Mouse (Mus musculus) hindbrain, embryonic 13.5 days (tissue): Measurements from ENCODE around the gene Uox. TPM values are rescaled to one million over a fixed set of nuclear protein-coding genes. Genes with fewer than 3 reads are reported as not detected.

Source experiments
- ATAC-seq: fragments of 200-750 bp; cut with Nextera tagmentation; 2 replicates; pipeline ENCODE4 v1.8.0; 2017; ENCODE audit warnings: moderate TSS enrichment; ENCODE audit not compliant: low FRiP score
- H3K27ac ChIP-seq: fragments of 300-500 bp; sonication (generic); 2 replicates; pipeline ENCODE4 v1.5.1; 2015; ENCODE audit warnings: inconsistent platforms, mild to moderate bottlenecking, moderate library complexity
- H3K27me3 ChIP-seq: fragments of 300-500 bp; sonication (generic); 2 replicates; pipeline ENCODE4 v1.6.1; 2015; ENCODE audit warnings: mild to moderate bottlenecking, inconsistent platforms
- H3K36me3 ChIP-seq: fragments of 300-500 bp; sonication (generic); 2 replicates; pipeline ENCODE4 v1.6.1; 2015; ENCODE audit warnings: mild to moderate bottlenecking, inconsistent platforms
- H3K4me1 ChIP-seq: fragments of 300-500 bp; sonication (generic); replicated peaks from 2 replicates; pipeline ENCODE4 v1.6.1; 2015; ENCODE audit warnings: inconsistent platforms
- H3K4me2 ChIP-seq: fragments of 300-500 bp; sonication (generic); 2 replicates; pipeline ENCODE4 v1.6.1; 2015; ENCODE audit warnings: inconsistent platforms, mild to moderate bottlenecking, moderate library complexity
- H3K4me3 ChIP-seq: fragments of 300-500 bp; sonication (generic); 2 replicates; pipeline ENCODE4 v1.5.1; 2015; ENCODE audit warnings: mild to moderate bottlenecking, inconsistent platforms
- H3K9ac ChIP-seq: fragments of 300-500 bp; sonication (generic); 2 replicates; pipeline ENCODE4 v1.6.1; 2015; ENCODE audit warnings: mild to moderate bottlenecking, inconsistent platforms
- H3K9me3 ChIP-seq: fragments of 300-500 bp; sonication (generic); 2 replicates; pipeline ENCODE4 v1.6.1; 2016; ENCODE audit warnings: inconsistent platforms
- WGBS: fragments of 180-500 bp; shearing (Covaris S2); methylation state at CpG from one replicate; pipeline ENCODE4 v1.1.7; 2015; 5-methylcytosine and 5-hydroxymethylcytosine counted together
- polyA plus RNA-seq: library from polyadenylated mRNA; unstranded; fragments of >200 nt; fragmentation: Nextera tagmentation; extraction: Ambion mirVana; gene quantifications from 2 replicates; pipeline ENCODE4 v1.2.1, GENCODE M21; 2015

The Uox gene
- polyA plus RNA-seq, 1 experiment from 2014 or later, result not detected

DNA sequence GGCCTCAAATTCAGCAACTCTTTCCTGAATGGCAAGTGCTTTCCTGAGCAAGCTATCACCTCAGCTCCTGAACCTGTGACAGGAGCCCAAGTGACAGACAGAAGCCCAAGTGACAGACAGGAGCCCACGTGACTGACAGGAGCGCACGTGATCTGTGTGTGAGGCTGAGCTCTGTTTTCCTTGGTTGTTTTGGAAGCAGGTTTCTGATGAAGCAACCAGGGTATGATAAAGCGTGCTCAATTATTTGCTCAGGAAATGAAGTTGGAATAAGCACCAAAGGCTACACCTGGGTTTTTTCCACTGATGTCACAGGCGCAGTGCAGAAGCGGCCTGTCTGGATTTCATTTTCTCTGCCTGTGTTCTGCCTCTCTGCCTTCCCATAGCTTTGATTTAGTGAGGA is 19.3 kb downstream of the Uox start:
- no peaks in the 10 kb centered on the region for H3K9me3 ChIP-seq
- H3K36me3 ChIP-seq, result no peaks in the 10 kb centered on the region
- H3K27me3 ChIP-seq, result no peaks in the 10 kb centered on the region
- no peak overlapping the region for H3K4me3 ChIP-seq
- H3K27ac ChIP-seq, result peak overlapping the region; percentile 44; the same call in 1 of the 2 replicates
- no peak overlapping the region for H3K9ac ChIP-seq
- 89% methylated on average over 6 of the region's 6 CpGs for WGBS
- no peak for ATAC-seq
- H3K4me1 ChIP-seq, result no peaks in the 10 kb centered on the region
- no peak overlapping the region for H3K4me2 ChIP-seq

DNA sequence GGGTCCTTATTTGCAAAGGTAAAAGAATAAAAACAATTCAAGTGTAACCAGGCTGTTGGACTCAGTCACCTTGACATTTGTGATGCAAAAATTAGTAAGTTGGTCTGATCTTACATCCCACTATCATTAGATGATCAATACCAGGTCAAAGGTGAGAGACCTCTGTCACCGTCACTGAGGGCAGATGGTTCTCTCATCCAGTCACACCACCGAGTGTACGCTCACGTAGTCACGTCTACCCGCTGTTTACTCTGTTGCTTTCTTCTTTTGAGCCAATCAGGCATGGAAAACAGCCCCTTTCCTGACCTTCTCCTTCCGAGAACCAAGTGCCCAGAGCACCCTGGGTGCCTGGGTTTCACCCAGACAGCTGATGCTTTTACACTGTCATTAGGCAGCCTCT is 20.9 kb downstream of the Uox start:
- H3K9ac ChIP-seq, result no peak overlapping the region
- H3K27me3 ChIP-seq, result no peaks in the 10 kb centered on the region
- no peaks in the 10 kb centered on the region for H3K4me1 ChIP-seq
- H3K4me2 ChIP-seq, result no peak overlapping the region
- no peaks in the 10 kb centered on the region for H3K36me3 ChIP-seq
- no peak overlapping the region for H3K4me3 ChIP-seq
- WGBS, result 71% methylated on average over 7 of the region's 7 CpGs
- peak overlapping the region; percentile 44; the same call in 1 of the 2 replicates for H3K27ac ChIP-seq
- no peaks in the 10 kb centered on the region for H3K9me3 ChIP-seq
- ATAC-seq, result no peak

DNA sequence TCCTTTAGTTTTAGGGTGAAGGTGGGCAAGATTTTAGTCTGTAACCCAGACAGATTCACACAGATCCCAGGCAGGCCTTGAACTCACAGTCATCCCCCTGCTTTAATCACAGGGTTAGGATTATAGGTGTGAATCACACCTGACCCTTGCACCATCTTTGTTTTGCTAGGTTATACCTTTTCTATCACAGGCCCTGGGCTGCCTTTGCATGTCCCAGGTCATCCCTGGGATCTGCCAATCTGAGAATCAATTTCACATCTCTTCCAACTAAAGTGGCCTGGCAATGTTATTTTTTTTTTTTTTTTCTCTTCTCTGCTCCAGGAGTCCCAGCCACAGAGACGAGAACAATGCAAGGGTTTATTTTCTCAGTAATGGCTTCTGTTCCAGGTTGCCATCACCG is 21.4 kb downstream of the Uox start:
- no peak overlapping the region for H3K4me2 ChIP-seq
- ATAC-seq, result no peak
- 68% methylated on average over 2 of the region's 2 CpGs for WGBS
- H3K9me3 ChIP-seq, result no peaks in the 10 kb centered on the region
- H3K36me3 ChIP-seq, result no peaks in the 10 kb centered on the region
- H3K27ac ChIP-seq, result peak overlapping the region; percentile 44; the same call in 1 of the 2 replicates
- no peak overlapping the region for H3K4me3 ChIP-seq
- no peak overlapping the region for H3K9ac ChIP-seq
- no peaks in the 10 kb centered on the region for H3K27me3 ChIP-seq
- no peaks in the 10 kb centered on the region for H3K4me1 ChIP-seq

DNA sequence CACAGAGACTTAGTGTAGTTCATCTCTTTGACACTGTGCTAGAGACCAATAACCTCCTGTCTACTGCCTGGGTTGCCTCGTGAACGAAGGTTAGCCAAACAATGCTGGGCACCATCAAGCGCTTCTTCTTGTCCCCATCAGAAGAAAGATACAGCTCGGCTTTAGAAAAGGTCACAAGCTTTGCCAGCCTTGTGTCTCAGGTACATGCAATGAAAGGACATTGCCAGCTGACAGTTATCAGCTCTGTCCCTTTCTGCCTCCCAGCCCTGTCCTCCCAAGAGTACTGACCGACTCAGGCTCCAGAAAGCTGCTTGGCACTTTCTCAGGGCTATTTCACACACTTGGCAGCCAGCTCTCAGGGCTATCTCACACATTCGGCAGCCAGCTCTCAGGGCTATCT is 25.2 kb downstream of the Uox start:
- Histone ChIP-seq H3K4me2 (no peak overlapping the region), H3K36me3 (no peaks in the 10 kb centered on the region), H3K4me3 (no peak overlapping the region), H3K9ac (no peak overlapping the region), H3K27ac (no peak overlapping the region), H3K27me3 (no peaks in the 10 kb centered on the region), H3K4me1 (no peaks in the 10 kb centered on the region), H3K9me3 (no peaks in the 10 kb centered on the region)
- WGBS, result 90% methylated on average over 6 of the region's 6 CpGs
- no peak for ATAC-seq

DNA sequence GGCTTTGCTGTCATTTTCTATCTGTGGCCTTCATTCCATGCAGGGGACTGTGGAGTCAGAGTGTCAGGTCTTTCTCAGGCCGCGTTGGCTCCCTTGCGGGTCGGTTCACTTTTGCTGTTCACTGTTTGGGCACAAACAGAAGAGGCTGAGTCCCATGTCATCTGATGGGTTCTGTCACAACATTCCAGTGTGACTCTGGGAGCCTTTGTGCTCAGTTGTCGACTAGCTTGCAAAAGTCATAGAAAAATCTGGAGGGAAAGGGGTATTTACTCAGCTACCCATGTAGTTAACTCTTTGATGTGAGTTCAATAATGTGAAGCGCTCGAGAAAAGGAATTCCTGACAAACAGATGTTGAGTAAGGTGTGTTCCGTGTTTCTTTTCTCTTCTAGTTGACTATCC is 26.2 kb downstream of the Uox start:
- H3K4me3 ChIP-seq, result no peak overlapping the region
- no peaks in the 10 kb centered on the region for H3K4me1 ChIP-seq
- no peaks in the 10 kb centered on the region for H3K27me3 ChIP-seq
- WGBS, result 87% methylated on average over 8 of the region's 8 CpGs
- no peak overlapping the region for H3K9ac ChIP-seq
- no peak for ATAC-seq
- no peaks in the 10 kb centered on the region for H3K36me3 ChIP-seq
- H3K4me2 ChIP-seq, result no peak overlapping the region
- no peak overlapping the region for H3K27ac ChIP-seq
- no peaks in the 10 kb centered on the region for H3K9me3 ChIP-seq

DNA sequence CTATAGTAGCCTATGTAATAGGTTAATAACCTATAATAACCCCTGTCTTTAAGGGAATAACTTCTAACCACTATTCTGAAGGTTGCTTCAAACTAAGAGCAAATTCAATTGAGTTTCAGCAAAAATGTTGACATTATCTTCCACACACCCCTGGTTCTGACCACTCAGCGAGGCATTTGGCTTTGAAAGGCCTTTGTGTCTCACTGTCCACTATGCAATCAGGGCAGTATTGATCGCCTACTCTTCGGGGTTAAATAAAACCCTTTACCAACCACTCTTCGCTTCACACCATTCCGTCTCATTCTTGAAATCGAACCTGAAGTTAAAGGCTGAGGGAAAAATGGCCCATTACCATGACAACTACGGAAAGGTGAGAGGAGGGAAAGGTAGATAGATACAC is 26.6 kb downstream of the Uox start:
- no peak for ATAC-seq
- no peak overlapping the region for H3K4me2 ChIP-seq
- WGBS, result 89% methylated on average over 7 of the region's 7 CpGs

DNA sequence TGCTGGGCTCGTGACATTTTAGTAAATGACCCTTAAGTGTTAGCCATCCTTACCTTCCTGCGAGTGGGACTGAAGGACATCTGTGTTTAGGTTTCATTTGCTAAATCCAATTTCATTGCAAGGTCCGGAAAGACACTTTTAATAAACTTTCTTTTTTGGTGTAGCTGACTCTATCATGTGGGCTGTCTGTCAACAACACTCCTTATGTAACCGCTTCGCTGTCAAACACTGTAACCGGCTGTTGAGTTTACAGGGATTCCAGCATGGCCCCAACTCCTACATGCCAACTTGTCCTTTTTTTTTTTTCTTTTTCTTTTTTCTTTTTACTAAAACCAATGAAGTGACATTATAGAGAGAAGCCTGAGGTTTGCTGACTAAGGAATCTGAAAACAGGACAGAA is 28.2 kb downstream of the Uox start:
- H3K4me1 ChIP-seq, result no peaks in the 10 kb centered on the region
- no peaks in the 10 kb centered on the region for H3K27me3 ChIP-seq
- no peak overlapping the region for H3K4me3 ChIP-seq
- H3K36me3 ChIP-seq, result no peaks in the 10 kb centered on the region
- no peak overlapping the region for H3K27ac ChIP-seq
- no peaks in the 10 kb centered on the region for H3K9me3 ChIP-seq
- WGBS, result 87% methylated on average over 6 of the region's 6 CpGs
- H3K9ac ChIP-seq, result no peak overlapping the region
- no peak for ATAC-seq
- no peak overlapping the region for H3K4me2 ChIP-seq

More for the DNA sequence above, 26.6 kb downstream of the Uox start:
- no peak overlapping the region for H3K9ac ChIP-seq
- no peaks in the 10 kb centered on the region for H3K27me3 ChIP-seq
- H3K4me1 ChIP-seq, result no peaks in the 10 kb centered on the region
- no peaks in the 10 kb centered on the region for H3K36me3 ChIP-seq
- no peak overlapping the region for H3K27ac ChIP-seq
- H3K4me3 ChIP-seq, result no peak overlapping the region
- no peaks in the 10 kb centered on the region for H3K9me3 ChIP-seq

DNA sequence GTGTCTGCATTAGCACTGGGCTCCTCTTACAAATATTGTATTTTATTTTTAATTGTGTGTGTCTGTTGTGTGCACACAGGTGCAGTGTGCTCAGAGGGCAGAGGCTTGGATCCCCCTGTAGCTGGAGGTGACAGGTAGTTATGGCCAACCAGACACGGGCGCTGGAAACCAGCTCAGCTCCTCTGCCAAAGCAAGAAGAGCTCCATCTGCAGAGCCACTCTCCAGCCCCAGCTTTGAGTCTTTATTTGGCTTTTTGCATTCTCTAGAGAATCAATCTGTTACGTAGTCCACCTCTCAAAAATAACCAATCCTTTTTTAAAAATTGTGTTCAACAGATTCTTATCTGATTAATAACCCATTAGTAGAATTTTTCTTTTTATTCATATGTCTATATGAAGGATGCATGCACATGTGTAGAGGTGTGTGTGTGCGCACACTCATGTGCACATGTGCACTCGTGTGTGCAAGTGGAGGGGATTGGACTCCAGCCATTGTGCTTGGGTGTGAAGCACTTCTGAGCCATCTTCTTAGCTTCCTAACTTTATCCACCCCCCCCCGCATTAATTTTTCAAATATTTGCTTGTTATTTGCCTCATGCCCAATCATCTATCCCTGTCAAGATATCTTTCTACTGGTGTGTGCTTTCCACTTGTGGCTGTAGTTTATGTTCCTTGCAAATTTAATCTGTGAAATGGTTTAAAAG is 29.1 kb downstream of the Uox start:
- Histone ChIP-seq H3K4me1 (no peaks in the 10 kb centered on the region), H3K9me3 (no peaks in the 10 kb centered on the region), H3K4me2 (no peak overlapping the region), H3K4me3 (no peak overlapping the region), H3K9ac (no peak overlapping the region), H3K27me3 (no peaks in the 10 kb centered on the region), H3K36me3 (no peaks in the 10 kb centered on the region), H3K27ac (no peak overlapping the region)
- ATAC-seq, result no peak
- WGBS, result 92% methylated on average over 6 of the region's 6 CpGs

DNA sequence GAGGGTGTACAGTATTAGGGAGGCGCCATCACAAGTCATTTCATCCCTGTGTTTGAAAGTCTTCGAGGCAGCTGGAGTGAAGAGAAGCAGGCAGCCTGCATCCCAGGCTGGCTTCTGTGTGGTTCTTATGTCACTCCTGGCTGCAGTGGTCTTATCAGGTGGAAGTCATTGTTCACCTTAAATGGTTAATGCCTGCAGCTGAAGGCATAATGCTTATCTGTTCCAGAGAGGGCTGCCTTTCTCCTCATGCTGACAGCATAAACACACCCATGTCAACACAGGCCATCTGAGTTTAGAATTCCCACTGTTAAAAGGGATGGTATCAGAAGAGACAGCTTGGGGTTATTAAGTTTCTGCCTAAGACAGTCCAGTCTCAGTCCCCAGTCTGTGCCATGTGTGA is 31.0 kb downstream of the Uox start:
- no peak for ATAC-seq
- 96% methylated on average over 2 of the region's 2 CpGs for WGBS
- H3K9me3 ChIP-seq, result no peaks in the 10 kb centered on the region
- H3K4me2 ChIP-seq, result no peak overlapping the region
- H3K27ac ChIP-seq, result no peak overlapping the region
- no peak overlapping the region for H3K4me3 ChIP-seq
- H3K36me3 ChIP-seq, result no peaks in the 10 kb centered on the region
- H3K27me3 ChIP-seq, result no peaks in the 10 kb centered on the region
- no peaks in the 10 kb centered on the region for H3K4me1 ChIP-seq
- no peak overlapping the region for H3K9ac ChIP-seq

DNA sequence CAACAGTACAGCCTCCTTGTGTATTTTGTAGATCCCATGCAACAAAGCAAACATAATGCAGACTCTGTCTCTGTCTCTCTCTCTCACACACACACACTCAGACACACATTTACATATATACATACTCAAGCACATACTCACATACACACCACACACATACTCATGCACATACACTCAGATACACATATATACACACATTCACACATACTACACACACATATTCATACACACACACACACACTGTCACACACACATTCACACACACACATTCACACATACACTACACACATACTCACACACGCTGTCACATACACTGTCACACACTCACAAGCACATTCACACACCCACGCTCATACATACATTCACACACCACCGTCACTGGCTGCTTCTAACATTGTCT is 32.3 kb downstream of the Uox start:
- Histone ChIP-seq H3K4me1 (peaks cover 9% of the 10 kb centered on the region; the same call in 1 of the 2 replicates), H3K27me3 (no peaks in the 10 kb centered on the region), H3K9me3 (no peaks in the 10 kb centered on the region), H3K9ac (no peak overlapping the region), H3K36me3 (no peaks in the 10 kb centered on the region), H3K27ac (no peak overlapping the region), H3K4me2 (no peak overlapping the region), H3K4me3 (no peak overlapping the region)
- 96% methylated on average over 3 of the region's 3 CpGs for WGBS
- ATAC-seq, result no peak

DNA sequence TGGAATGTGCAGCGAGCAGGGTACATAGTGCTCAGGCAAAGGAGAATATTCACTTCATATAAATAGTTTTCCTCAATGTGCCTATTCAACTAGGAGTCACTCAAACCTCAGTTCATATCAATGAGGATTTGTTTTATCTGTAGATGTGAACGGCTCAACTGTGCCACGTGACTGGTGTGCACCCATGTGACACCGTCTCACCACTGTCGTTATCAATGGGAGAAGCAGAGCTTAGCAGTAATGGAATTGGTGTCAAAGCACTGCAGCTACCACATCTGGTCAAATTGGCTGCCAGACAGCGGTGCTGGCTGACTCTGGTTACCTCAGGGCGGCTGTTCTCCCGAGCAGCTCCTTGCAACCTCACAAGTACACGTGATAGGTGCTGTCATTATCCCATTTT is 34.4 kb downstream of the Uox start:
- Histone ChIP-seq H3K9me3 (no peaks in the 10 kb centered on the region), H3K36me3 (no peaks in the 10 kb centered on the region), H3K4me3 (no peak overlapping the region), H3K27me3 (no peaks in the 10 kb centered on the region), H3K27ac (no peak overlapping the region), H3K9ac (no peak overlapping the region), H3K4me1 (peaks cover 16% of the 10 kb centered on the region; the same call in 1 of the 2 replicates), H3K4me2 (no peak overlapping the region)
- no peak for ATAC-seq
- WGBS, result 83% methylated on average over 9 of the region's 9 CpGs

DNA sequence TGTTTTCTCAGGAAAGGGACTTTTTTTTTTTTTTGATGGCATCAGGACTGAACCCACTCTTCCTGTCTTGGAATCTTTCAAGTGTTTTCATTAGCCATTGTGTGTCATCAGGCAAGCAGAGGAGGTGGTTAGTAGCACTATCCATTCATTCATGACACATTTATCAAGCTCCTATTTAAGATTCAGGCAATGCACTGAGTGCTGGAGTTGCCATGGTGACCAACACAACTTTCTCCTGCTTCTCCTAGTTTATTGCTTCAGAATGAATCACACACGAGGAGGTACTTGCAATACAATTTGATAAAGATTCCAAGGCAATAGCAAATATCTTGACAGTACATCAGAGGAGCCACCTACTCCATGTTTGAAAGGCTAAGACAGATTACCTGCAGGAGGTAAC is 37.1 kb downstream of the Uox start:
- H3K9me3 ChIP-seq, result no peaks in the 10 kb centered on the region
- ATAC-seq, result peak; percentile 46
- peak overlapping the region; percentile 60 for H3K27ac ChIP-seq
- no peak overlapping the region for H3K4me2 ChIP-seq
- 12% methylated on average over 1 of the region's 1 CpGs for WGBS
- peaks cover 16% of the 10 kb centered on the region; the same call in 1 of the 2 replicates for H3K4me1 ChIP-seq
- no peak overlapping the region for H3K9ac ChIP-seq
- no peaks in the 10 kb centered on the region for H3K36me3 ChIP-seq
- no peak overlapping the region for H3K4me3 ChIP-seq
- H3K27me3 ChIP-seq, result no peaks in the 10 kb centered on the region

DNA sequence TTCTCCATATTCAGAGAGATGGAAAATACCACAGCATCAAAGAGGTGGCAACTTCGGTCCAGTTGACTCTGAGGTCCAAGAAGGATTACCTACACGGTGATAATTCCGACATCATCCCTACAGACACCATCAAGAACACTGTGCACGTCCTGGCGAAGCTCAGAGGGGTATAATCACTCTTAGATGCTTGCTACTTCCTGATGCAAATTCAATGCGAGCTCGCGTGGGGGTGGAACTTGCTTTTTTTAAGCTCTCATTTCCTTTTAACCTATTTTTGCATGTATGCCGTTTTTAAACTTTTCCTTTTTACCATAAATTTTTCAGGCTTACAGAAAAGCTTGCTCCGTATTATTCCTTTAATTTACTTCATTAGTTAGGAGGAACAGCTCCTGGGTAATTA is 40.1 kb downstream of the Uox start:
- no peak overlapping the region for H3K27ac ChIP-seq
- H3K36me3 ChIP-seq, result no peaks in the 10 kb centered on the region
- H3K27me3 ChIP-seq, result no peaks in the 10 kb centered on the region
- WGBS, result 88% methylated on average over 10 of the region's 10 CpGs
- no peak for ATAC-seq
- no peak overlapping the region for H3K4me3 ChIP-seq
- no peak overlapping the region for H3K4me2 ChIP-seq
- no peaks in the 10 kb centered on the region for H3K9me3 ChIP-seq
- H3K4me1 ChIP-seq, result peaks cover 16% of the 10 kb centered on the region; the same call in 1 of the 2 replicates
- no peak overlapping the region for H3K9ac ChIP-seq
